Mouse (Mus musculus) G1E (cell line): ENCODE results near the gene Acox3.

Experiments used
- CTCF ChIP-seq: IDR thresholded peaks from 2 replicates; pipeline ENCODE4 v1.5.1; 2012; ENCODE audit warnings: low read depth, low read length, inconsistent platforms, mixed read lengths
- GATA1 ChIP-seq: IDR thresholded peaks from 2 replicates; pipeline ENCODE4 v1.6.1; 2012; ENCODE audit warnings: borderline replicate concordance, low read length, inconsistent platforms, mixed read lengths

DNA sequence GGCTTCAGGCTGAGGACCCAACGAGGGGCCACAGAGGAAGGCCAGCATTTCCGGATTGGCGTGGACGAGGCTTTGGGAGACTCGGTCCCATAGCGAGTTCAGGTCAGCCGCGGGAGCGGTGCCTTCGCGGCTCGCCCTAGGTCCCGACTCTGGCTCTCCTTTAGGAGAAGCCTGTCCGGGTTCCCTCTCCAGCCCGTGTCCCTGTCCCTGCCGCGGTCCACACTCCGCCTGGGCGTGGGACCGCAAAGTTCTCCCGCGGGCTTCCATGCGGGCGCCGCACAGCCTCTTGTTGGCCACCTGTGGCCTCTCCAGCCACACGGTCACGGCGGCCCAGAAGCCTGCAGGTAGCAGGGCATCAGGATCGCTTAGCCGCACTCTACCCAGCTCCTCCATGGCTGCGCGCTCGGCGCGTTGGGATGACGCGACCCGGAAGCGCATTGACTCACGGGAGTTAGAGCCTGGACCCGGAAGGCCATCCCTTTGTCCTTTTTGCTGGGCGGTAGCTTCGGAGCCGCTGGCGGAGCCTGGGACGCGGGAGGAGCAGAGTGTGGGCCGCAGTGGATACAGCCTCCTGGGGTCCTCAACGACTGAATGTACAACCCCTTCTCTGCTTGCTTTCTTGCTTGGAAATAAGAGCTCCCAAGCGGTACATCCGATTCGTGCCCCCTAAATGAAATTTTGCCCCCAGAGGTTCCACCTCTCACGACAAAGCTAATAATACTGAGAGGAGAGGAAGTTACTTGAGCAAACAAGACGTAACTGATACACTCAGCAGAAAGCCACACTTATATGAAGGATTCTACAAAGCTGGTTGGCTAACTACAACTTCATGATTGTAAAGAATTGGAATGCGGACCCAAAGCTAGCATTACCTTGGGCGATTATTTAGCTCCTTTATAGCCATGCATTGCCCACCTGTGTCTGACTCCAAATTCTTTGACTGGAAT, 7.9 kb upstream of the Acox3 start, which contains the start of gene Trmt44:
- TF ChIP-seq CTCF (no peak), GATA1 (no peak)
